In genomic region chr19:29385822-29386221, GRCm38 (mm10) we compare ENCODE assay signal across 26 mouse cellular contexts. TPM values are rescaled to one million over a fixed set of nuclear protein-coding genes. Genes with fewer than 3 reads are reported as not detected.
"Had no signal": no experiment of that assay in that cellular context is flagged by ENCODE, and none has a peak within 500 bp of the region (broad histone marks: within the 10 kb centered on the region; RNA-seq: fewer than 3 reads in every experiment).

No protein-coding gene starts in this region.

- H3K36me3 ChIP-seq: kidney, embryonic 15.5 days; neural tube, embryonic 13.5 days had no signal

- H3K27me3 ChIP-seq: kidney, embryonic 15.5 days; liver, embryonic 13.5 days; neural tube, embryonic 13.5 days had no signal

- H3K9me3 ChIP-seq: kidney, embryonic 15.5 days; liver, embryonic 13.5 days; neural tube, embryonic 13.5 days had no signal

- H3K4me2 ChIP-seq: kidney, embryonic 15.5 days; liver, embryonic 13.5 days; neural tube, embryonic 13.5 days had no signal

- H3K4me3 ChIP-seq: kidney, embryonic 15.5 days; left cerebral cortex, adult 2 months; liver, embryonic 13.5 days; neural tube, embryonic 13.5 days had no signal

- H3K4me1 ChIP-seq: kidney, embryonic 15.5 days; neural tube, embryonic 13.5 days had no signal

- H3K27ac ChIP-seq: kidney, embryonic 15.5 days; left cerebral cortex, adult 2 months; liver, embryonic 13.5 days; macrophage; neural tube, embryonic 13.5 days had no signal

- H3K9ac ChIP-seq: kidney, embryonic 15.5 days; liver, embryonic 13.5 days; neural tube, embryonic 13.5 days had no signal

- DNase-seq: kidney, adult 8-10 months; kidney, postnatal 10 days; kidney, postnatal 36 days; layer of hippocampus, postnatal 36 days; liver, embryonic 13.5 days; lung, adult 2 months; lung, postnatal 14 days; retina, postnatal 1 day; right cerebral cortex, postnatal 25 days; spleen, adult 18-20 months; thymus, adult 18-20 months; thymus, postnatal 36 days had no signal

RNA-seq across cellular contexts. Expression of gene Cd274, which starts 18.6 kb away (rescaled TPM):
- polyA plus RNA-seq: limb, embryonic 11.5 days had no signal

RNA-seq across cellular contexts. Expression of gene Pdcd1lg2, which starts 24.9 kb away (rescaled TPM):
- total RNA-seq: layer of hippocampus, postnatal 36 days; left cerebral cortex, postnatal 10 days had no signal
- polyA plus RNA-seq: kidney, embryonic 15.5 days; limb, embryonic 11.5 days; limb, embryonic 14.5 days; lung, embryonic 16.5 days; neural tube, embryonic 13.5 days; stomach, embryonic 16.5 days had no signal

RNA-seq across cellular contexts. Expression of gene Rln1, which starts 51.4 kb away (rescaled TPM):
- total RNA-seq: liver, adult 2 months; megakaryocyte, adult 5-6 weeks; neutrophil, adult 5-6 weeks had no signal
- polyA plus RNA-seq: limb, embryonic 11.5 days; liver, adult 2 months; liver, embryonic 13.5 days; liver, embryonic 16.5 days; lung, adult 2 months; macrophage; testis, adult 2 months had no signal
